Mouse (Mus musculus) stomach, postnatal 0 days (tissue): ENCODE results near the gene Polrmt.

Experiments used
- CTCF ChIP-seq: IDR thresholded peaks from 2 replicates; pipeline ENCODE4 v1.5.1; 2016; ENCODE audit warnings: antibody characterized with exemption, low read depth, mild to moderate bottlenecking, moderate library complexity
- EP300 ChIP-seq: optimal IDR thresholded peaks from 2 replicates; pipeline ENCODE3; 2016; ENCODE audit warnings: antibody characterized with exemption

- TF ChIP-seq CTCF (no peak), EP300 (no peak)
Observed at GRCm38 (mm10) chr10:79707162-79707561, 39.2 kb downstream of the Polrmt start.
